Mouse (Mus musculus): Measurements from ENCODE around the gene Pkd2l1. TPM values are rescaled to one million over a fixed set of nuclear protein-coding genes. Genes with fewer than 3 reads are reported as not detected.
A peak's percentile ranks its signal among the peaks of the same experiment; 100 is the strongest.
"Not testable (repeated sequence)": the region's sequence is repeated elsewhere in the genome, so short reads cannot be mapped to it uniquely, and the experiment has no call there.

Pkd2l1 gene
- polyA plus RNA-seq, 1 experiment from 2014 or later, result not detected

DNA sequence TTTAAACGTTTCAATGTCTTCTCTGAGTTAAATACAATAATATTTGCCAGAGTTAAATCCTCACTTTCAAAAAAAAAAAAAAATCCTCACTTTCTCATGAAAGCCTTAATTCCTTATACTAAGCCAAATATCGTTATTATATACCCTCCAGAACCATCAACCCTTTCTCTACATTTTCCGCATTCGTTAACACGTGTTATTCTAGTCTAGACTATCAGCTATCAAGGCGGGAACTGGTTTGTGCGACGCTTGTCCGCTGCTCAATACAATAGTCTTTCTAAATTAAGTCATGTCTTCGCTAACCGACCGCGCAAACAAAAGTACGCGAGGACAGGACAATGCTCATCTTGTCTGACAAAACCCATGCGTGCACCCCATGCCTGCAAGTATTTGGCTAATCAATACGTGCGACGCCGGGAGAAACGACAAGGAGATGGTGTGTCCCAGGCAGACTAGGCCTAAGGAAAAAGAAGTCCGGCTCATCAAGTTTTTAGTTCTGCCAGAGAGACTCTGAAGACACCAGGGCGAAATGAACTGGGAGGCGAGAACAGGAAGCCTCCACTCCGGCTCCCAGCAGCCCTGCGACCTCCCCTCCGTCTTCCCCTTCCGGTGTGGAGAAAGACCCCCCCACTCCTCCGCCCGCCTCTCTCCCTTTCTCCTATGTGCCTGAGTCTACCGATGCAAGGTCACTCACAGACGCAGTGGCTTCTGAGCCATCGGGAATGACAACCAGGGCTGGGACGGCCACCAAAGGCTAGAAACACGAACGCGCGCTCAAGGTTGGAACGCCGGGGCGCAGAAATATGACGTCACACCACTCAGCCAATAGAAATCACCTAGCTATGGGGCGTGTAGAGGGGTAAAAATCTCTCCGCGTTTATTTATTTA, 56.9 kb downstream of the Pkd2l1 start, which contains the start of gene Cwf19l1:
Gene Cwf19l1, minus strand, starts transcription at position 805 of the 888 bp plus-strand sequence.
- WGBS, result under 1% methylated on average over 45 of the region's 45 CpGs
- Histone ChIP-seq H3K27ac (replicated peaks; ENCODE audit: low read depth, low read length) (peak within 1 kb of the TSS; percentile 93), H3K9ac (ENCODE audit: low read length) (peak within 1 kb of the TSS; percentile 78), H3K4me3 (ENCODE audit: low read depth, low read length) (peak within 1 kb of the TSS; percentile 64), H3K4me2 (ENCODE audit: low read depth, severe bottlenecking) (peak within 1 kb of the TSS; percentile 64), H3K9me3 (ENCODE audit: control insufficient read depth, low read length) (no peaks in the 10 kb centered on the region), H3K36me3 (ENCODE audit: control insufficient read depth, insufficient read depth, low read length) (0 out of 2 replicates have a peak, but pooled peaks cover 2% of the 10 kb centered on the region), H3K4me1 (ENCODE audit: control insufficient read depth, insufficient read depth, low read length) (0 out of 2 replicates have a peak, but pooled peaks cover 2% of the 10 kb centered on the region), H3K27me3 (ENCODE audit: control insufficient read depth, insufficient read depth, low read length) (no peaks in the 10 kb centered on the region)
- peak; percentile 95 for DNase-seq (ENCODE audit: low spot score)
- ATAC-seq (ENCODE audit: insufficient number of reproducible peaks, low FRiP score, low TSS enrichment, low read depth), result peak; percentile 68

DNA sequence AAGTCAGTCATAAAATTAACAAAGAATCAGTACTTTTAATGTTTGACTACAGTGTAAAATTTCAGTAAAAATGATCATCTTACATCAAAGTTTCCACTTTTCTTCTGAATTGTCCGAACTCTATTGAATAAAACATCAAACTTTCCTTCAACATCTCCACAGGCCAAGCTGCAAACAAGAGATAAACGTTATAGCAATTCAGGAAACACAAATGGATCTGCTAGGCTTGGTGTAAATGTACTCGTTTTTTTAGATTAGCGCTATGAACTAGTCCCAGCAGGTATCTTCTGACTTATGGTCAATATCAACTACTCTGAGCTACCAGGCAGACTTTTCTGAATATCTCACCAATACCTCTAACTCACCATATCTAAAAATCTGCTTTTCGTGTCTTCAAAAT, 59.3 kb downstream of the Pkd2l1 start:
- peaks cover 2% of the 10 kb centered on the region; the same call in 1 of the 2 replicates for H3K36me3 ChIP-seq (ENCODE audit: control insufficient read depth, insufficient read depth, low read length)
- H3K9me3 ChIP-seq (ENCODE audit: control insufficient read depth, low read length), result no peaks in the 10 kb centered on the region
- WGBS, result 92% methylated on average over 5 of the region's 5 CpGs
- H3K4me3 ChIP-seq (ENCODE audit: low read depth, low read length), result no peak overlapping the region
- H3K4me2 ChIP-seq (ENCODE audit: low read depth, severe bottlenecking), result no peak overlapping the region
- no peak overlapping the region for H3K9ac ChIP-seq (ENCODE audit: low read length)
- ATAC-seq (ENCODE audit: insufficient number of reproducible peaks, low FRiP score, low TSS enrichment, low read depth) (no peak), DNase-seq (ENCODE audit: low spot score) (no peak)
- no peaks in the 10 kb centered on the region for H3K27me3 ChIP-seq (ENCODE audit: control insufficient read depth, insufficient read depth, low read length)
- no peak overlapping the region for H3K27ac ChIP-seq (replicated peaks; ENCODE audit: low read depth, low read length)
- H3K4me1 ChIP-seq (ENCODE audit: control insufficient read depth, insufficient read depth, low read length), result 0 out of 2 replicates have a peak, but pooled peaks cover 2% of the 10 kb centered on the region

DNA sequence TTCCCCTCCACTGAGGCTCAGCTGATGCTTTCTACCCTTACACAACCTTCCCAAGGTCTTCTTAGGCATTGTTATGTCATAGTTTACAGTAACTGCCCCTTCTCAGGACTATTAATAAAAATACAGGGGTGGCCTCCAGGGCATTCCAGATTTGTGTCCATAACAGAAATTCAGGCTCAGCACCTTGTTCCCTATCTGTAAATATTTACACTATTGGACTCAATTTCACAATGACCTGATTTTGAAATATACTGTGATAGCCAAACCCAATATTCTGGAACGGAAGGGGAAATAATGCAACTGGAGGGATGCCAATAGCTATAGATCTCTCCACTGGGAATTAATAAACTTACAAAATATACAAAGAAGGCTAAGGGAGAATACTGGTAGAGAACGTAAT, 63.7 kb downstream of the Pkd2l1 start:
- 91% methylated on average over 2 of the region's 2 CpGs for WGBS
- DNase-seq (ENCODE audit: low spot score) (no peak), ATAC-seq (ENCODE audit: insufficient number of reproducible peaks, low FRiP score, low TSS enrichment, low read depth) (no peak)

DNA sequence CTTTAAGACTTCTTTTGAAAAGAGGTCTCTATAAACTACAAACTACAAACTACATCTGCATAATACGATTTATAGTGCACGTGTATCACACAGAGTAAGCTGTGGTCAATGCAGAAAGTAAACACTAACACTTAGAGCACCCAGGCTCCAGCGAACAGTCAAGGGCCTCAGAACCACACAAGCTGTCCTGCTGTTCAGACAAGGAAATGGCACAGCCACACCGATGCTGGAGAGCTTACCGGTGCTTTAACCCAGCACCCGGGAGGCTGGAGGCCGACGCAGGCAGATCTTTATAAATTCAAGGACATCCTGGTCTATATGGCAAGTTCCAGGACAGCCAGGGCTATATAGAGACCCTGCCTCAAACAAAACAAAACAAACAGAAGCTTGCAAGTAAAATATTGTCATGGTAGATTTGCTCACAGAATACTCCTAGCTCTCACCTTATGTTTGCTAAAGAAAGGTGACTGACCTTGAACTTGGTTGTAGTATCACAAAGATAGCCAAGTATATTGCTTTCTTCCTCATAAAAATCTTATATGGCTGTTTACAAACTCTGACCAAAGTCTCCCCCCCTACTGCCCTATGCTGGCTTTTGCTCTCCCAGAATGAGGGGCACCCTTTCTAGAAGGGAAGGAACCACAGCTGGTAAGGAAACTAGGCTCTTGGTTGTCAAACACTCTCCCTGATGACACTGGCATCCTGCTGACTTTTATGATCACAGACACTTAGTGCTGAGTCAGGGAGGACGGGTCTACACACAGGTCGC, 64.3 kb downstream of the Pkd2l1 start:
- Histone ChIP-seq H3K27ac (replicated peaks; ENCODE audit: low read depth, low read length) (no peak overlapping the region), H3K36me3 (ENCODE audit: control insufficient read depth, insufficient read depth, low read length) (peaks cover 7% of the 10 kb centered on the region; the same call in 1 of the 2 replicates), H3K4me2 (ENCODE audit: low read depth, severe bottlenecking) (no peak overlapping the region), H3K9me3 (ENCODE audit: control insufficient read depth, low read length) (no peaks in the 10 kb centered on the region), H3K27me3 (ENCODE audit: control insufficient read depth, insufficient read depth, low read length) (no peaks in the 10 kb centered on the region), H3K4me1 (ENCODE audit: control insufficient read depth, insufficient read depth, low read length) (no peaks in the 10 kb centered on the region), H3K4me3 (ENCODE audit: low read depth, low read length) (no peak overlapping the region), H3K9ac (ENCODE audit: low read length) (no peak overlapping the region)
- 91% methylated on average over 10 of the region's 10 CpGs for WGBS
- DNase-seq (ENCODE audit: low spot score) (no peak), ATAC-seq (ENCODE audit: insufficient number of reproducible peaks, low FRiP score, low TSS enrichment, low read depth) (no peak)

More for the DNA sequence above, 63.7 kb downstream of the Pkd2l1 start:
- Histone ChIP-seq H3K9ac (ENCODE audit: low read length) (no peak overlapping the region), H3K4me1 (ENCODE audit: control insufficient read depth, insufficient read depth, low read length) (no peaks in the 10 kb centered on the region), H3K36me3 (ENCODE audit: control insufficient read depth, insufficient read depth, low read length) (peaks cover 2% of the 10 kb centered on the region; the same call in 1 of the 2 replicates), H3K9me3 (ENCODE audit: control insufficient read depth, low read length) (no peaks in the 10 kb centered on the region), H3K27me3 (ENCODE audit: control insufficient read depth, insufficient read depth, low read length) (no peaks in the 10 kb centered on the region), H3K4me3 (ENCODE audit: low read depth, low read length) (no peak overlapping the region), H3K27ac (replicated peaks; ENCODE audit: low read depth, low read length) (no peak overlapping the region), H3K4me2 (ENCODE audit: low read depth, severe bottlenecking) (no peak overlapping the region)

DNA sequence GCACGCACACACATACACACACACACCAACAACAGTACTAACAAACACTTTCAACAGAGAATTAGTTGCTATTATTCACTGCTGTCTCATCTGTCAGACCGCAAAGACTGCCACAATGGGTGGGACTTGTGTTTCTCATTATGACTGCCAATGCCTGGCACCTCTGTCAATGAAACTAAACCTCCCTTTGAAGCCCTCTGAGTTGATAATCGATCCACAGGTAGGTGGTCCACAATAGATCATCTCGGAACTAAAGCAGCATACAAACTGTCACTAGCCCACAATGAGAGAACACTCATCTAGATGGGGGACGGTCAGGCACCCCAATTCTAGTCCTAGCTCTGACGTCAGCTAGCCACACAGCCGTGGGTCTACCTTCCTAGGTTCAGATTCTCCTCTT, 71.1 kb downstream of the Pkd2l1 start:
- H3K27ac ChIP-seq (replicated peaks; ENCODE audit: low read depth, low read length), result no peak overlapping the region
- H3K9me3 ChIP-seq (ENCODE audit: control insufficient read depth, low read length), result no peaks in the 10 kb centered on the region
- H3K4me2 ChIP-seq (ENCODE audit: low read depth, severe bottlenecking), result no peak overlapping the region
- no peak overlapping the region for H3K4me3 ChIP-seq (ENCODE audit: low read depth, low read length)
- H3K36me3 ChIP-seq (ENCODE audit: control insufficient read depth, insufficient read depth, low read length), result peaks cover 8% of the 10 kb centered on the region; the same call in 1 of the 2 replicates
- H3K9ac ChIP-seq (ENCODE audit: low read length), result no peak overlapping the region
- no peaks in the 10 kb centered on the region for H3K4me1 ChIP-seq (ENCODE audit: control insufficient read depth, insufficient read depth, low read length)
- DNase-seq (ENCODE audit: low spot score) (no peak), ATAC-seq (ENCODE audit: insufficient number of reproducible peaks, low FRiP score, low TSS enrichment, low read depth) (no peak)
- WGBS, result 94% methylated on average over 7 of the region's 7 CpGs
- H3K27me3 ChIP-seq (ENCODE audit: control insufficient read depth, insufficient read depth, low read length), result no peaks in the 10 kb centered on the region

DNA sequence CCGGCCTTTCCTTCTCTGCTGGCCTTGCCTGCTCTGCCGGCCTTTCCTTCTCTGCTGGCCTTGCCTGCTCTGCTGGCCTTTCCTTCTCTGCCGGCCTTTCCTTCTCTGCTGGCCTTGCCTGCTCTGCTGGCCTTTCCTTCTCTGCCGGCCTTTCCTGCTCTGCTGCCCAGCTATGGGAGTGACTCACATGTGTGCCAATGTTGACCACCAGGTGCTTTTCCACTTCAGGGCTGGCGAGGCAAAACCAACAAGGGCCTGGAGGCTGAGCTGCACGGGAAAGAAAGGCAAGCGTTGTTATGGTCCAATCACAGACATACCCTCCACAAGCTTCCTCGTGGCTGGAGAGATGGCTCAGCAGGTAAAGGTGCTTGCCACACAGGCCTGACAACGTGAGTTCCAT, 71.6 kb downstream of the Pkd2l1 start:
- H3K36me3 ChIP-seq (ENCODE audit: control insufficient read depth, insufficient read depth, low read length); DNase-seq (ENCODE audit: low spot score): not testable (repeated sequence)

DNA sequence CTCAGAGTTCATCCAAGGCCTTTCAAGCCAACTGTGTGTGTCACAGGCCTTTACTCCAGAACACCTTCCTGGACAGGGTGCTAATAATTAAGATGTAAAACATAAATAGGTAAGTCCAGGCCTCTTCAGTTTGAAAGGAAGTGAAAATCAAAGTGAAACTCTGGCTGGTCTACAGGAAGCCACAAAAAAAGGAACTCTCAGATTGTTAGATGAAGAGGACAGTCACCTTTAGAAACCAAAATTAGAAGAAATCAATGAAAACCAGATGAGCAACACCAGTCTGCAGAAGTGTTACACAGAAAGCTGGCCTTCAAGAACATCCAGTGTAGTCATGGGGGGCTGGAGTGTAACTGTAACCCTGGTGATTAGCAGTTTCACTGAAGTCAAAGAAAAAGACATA, 74.4 kb downstream of the Pkd2l1 start:
- Histone ChIP-seq H3K4me2 (ENCODE audit: low read depth, severe bottlenecking) (no peak overlapping the region), H3K27ac (replicated peaks; ENCODE audit: low read depth, low read length) (no peak overlapping the region), H3K9ac (ENCODE audit: low read length) (no peak overlapping the region), H3K9me3 (ENCODE audit: control insufficient read depth, low read length) (no peaks in the 10 kb centered on the region), H3K4me1 (ENCODE audit: control insufficient read depth, insufficient read depth, low read length) (no peaks in the 10 kb centered on the region), H3K27me3 (ENCODE audit: control insufficient read depth, insufficient read depth, low read length) (no peaks in the 10 kb centered on the region), H3K4me3 (ENCODE audit: low read depth, low read length) (no peak overlapping the region), H3K36me3 (ENCODE audit: control insufficient read depth, insufficient read depth, low read length) (peaks cover 11% of the 10 kb centered on the region)
- ATAC-seq (ENCODE audit: insufficient number of reproducible peaks, low FRiP score, low TSS enrichment, low read depth) (no peak), DNase-seq (ENCODE audit: low spot score) (no peak)

More for the DNA sequence above, 71.6 kb downstream of the Pkd2l1 start:
- ATAC-seq (ENCODE audit: insufficient number of reproducible peaks, low FRiP score, low TSS enrichment, low read depth); H3K9ac ChIP-seq (ENCODE audit: low read length); H3K27me3 ChIP-seq (ENCODE audit: control insufficient read depth, insufficient read depth, low read length); H3K9me3 ChIP-seq (ENCODE audit: control insufficient read depth, low read length); H3K4me3 ChIP-seq (ENCODE audit: low read depth, low read length); H3K4me1 ChIP-seq (ENCODE audit: control insufficient read depth, insufficient read depth, low read length); H3K27ac ChIP-seq (replicated peaks; ENCODE audit: low read depth, low read length); H3K4me2 ChIP-seq (ENCODE audit: low read depth, severe bottlenecking): not testable (repeated sequence)
- 90% methylated on average over 7 of the region's 9 CpGs for WGBS

DNA sequence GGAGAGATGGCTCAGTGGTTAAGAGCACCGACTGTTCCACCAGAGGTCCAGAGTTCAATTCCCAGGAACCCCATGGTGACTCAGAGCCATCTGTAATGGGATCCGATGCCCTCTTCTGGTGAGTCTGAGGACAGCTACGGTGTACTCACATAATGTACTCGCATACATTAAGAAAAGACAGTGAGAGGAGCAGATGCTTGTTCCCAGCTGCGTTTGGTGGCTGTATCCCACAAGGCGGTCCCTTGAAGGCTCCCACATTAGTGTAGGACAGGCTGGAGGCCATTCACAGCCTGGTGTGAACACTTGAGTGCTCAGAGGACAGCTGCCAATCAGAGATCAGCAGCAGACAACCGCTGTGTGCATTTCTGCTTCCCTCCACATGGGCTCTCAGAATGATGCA, 80.5 kb downstream of the Pkd2l1 start:
- ATAC-seq (ENCODE audit: insufficient number of reproducible peaks, low FRiP score, low TSS enrichment, low read depth), result no peak
- H3K9me3 ChIP-seq (ENCODE audit: control insufficient read depth, low read length), result no peaks in the 10 kb centered on the region
- no peak overlapping the region for H3K4me2 ChIP-seq (ENCODE audit: low read depth, severe bottlenecking)
- H3K27me3 ChIP-seq (ENCODE audit: control insufficient read depth, insufficient read depth, low read length), result no peaks in the 10 kb centered on the region
- H3K9ac ChIP-seq (ENCODE audit: low read length), result no peak overlapping the region
- DNase-seq (ENCODE audit: low spot score), result peak; percentile 36
- no peak overlapping the region for H3K4me3 ChIP-seq (ENCODE audit: low read depth, low read length)
- H3K36me3 ChIP-seq (ENCODE audit: control insufficient read depth, insufficient read depth, low read length), result peaks cover 8% of the 10 kb centered on the region
- H3K27ac ChIP-seq (replicated peaks; ENCODE audit: low read depth, low read length), result no peak overlapping the region
- WGBS, result 62% methylated on average over 7 of the region's 7 CpGs
- no peaks in the 10 kb centered on the region; the same call in 1 of the 2 replicates for H3K4me1 ChIP-seq (ENCODE audit: control insufficient read depth, insufficient read depth, low read length)
